Mouse (Mus musculus) G1E (cell line): ENCODE data around the gene Ogfod1.

Experiments
- CTCF ChIP-seq: IDR thresholded peaks from 2 replicates; pipeline ENCODE4 v1.5.1; 2012; ENCODE audit warnings: low read depth, low read length, inconsistent platforms, mixed read lengths
- GATA1 ChIP-seq: IDR thresholded peaks from 2 replicates; pipeline ENCODE4 v1.6.1; 2012; ENCODE audit warnings: borderline replicate concordance, low read length, inconsistent platforms, mixed read lengths
- POLR2AphosphoS5 ChIP-seq: IDR thresholded peaks from 2 replicates; pipeline ENCODE4 v1.6.1; 2012; ENCODE audit warnings: low read depth, low read length, inconsistent platforms; ENCODE audit not compliant: insufficient replicate concordance
- TAL1 ChIP-seq: conservative IDR thresholded peaks from 2 replicates; pipeline ENCODE4 v1.6.1; 2012; ENCODE audit warnings: low read depth, low read length, inconsistent platforms, mixed read lengths

GRCm38 (mm10) chr8:93989739-93990138, 47.3 kb upstream of the Ogfod1 start:
- TF ChIP-seq CTCF, result no peak
- TF ChIP-seq POLR2AphosphoS5, result no peak
- TF ChIP-seq GATA1, result no peak
- TF ChIP-seq TAL1, result no peak
